Mouse (Mus musculus) forebrain, embryonic 10.5 days (tissue): ENCODE measurements around the gene Ypel4. TPM values are rescaled to one million over a fixed set of nuclear protein-coding genes. Genes with fewer than 3 reads are reported as not detected.

ENCODE experiments used
- DNase-seq: peaks from one replicate; pipeline ENCODE4 v3.0.0-alpha.2; 2017; ENCODE audit warnings: low spot score; ENCODE audit errors: extremely low spot score
- H3K27ac ChIP-seq: fragments of 300-500 bp; sonication (generic); 2 replicates; pipeline ENCODE4 v1.5.1; 2016; ENCODE audit warnings: mild to moderate bottlenecking
- H3K27me3 ChIP-seq: fragments of 300-500 bp; sonication (generic); 2 replicates; pipeline ENCODE4 v1.6.1; 2016; ENCODE audit warnings: mild to moderate bottlenecking; ENCODE audit not compliant: poor library complexity, severe bottlenecking
- H3K36me3 ChIP-seq: fragments of 300-500 bp; sonication (generic); replicated peaks from 2 replicates; pipeline ENCODE4 v1.6.1; 2016; ENCODE audit warnings: mild to moderate bottlenecking, moderate library complexity
- H3K4me1 ChIP-seq: fragments of 300-500 bp; sonication (generic); 2 replicates; pipeline ENCODE4 v1.6.1; 2016
- H3K4me3 ChIP-seq: fragments of 300-500 bp; sonication (generic); 2 replicates; pipeline ENCODE4 v1.5.1; 2016; ENCODE audit warnings: mild to moderate bottlenecking, moderate library complexity
- H3K9me3 ChIP-seq: fragments of 300-500 bp; sonication (generic); 2 replicates; pipeline ENCODE4 v1.6.1; 2016; ENCODE audit warnings: mild to moderate bottlenecking, moderate library complexity
- WGBS: fragments of 180-500 bp; shearing (Covaris S2); methylation state at CpG from one replicate; pipeline ENCODE4 v1.1.7; 2016; 5-methylcytosine and 5-hydroxymethylcytosine counted together
- microRNA counts: library from miRNA; unstranded; fragments of <30 nt; microRNA quantifications from one replicate; lab custom pipeline; 2017
- microRNA-seq: library from miRNA; unstranded; fragments of <30 nt; microRNA quantifications from one replicate; pipeline ENCODE4, GENCODE M21; 2017
- polyA plus RNA-seq: library from polyadenylated mRNA; unstranded; fragments of >200 nt; fragmentation: Nextera tagmentation; extraction: Ambion mirVana; gene quantifications from 2 replicates; pipeline ENCODE4 v1.2.1, GENCODE M21; 2016

Gene Ypel4
- polyA plus RNA-seq, 1 experiment from 2014 or later: 8.2 TPM

- peak within 1 kb of the TSS; percentile 89 for H3K27ac ChIP-seq
- no peaks in the 10 kb centered on the region for H3K27me3 ChIP-seq
- no peaks in the 10 kb centered on the region for H3K9me3 ChIP-seq
- peak within 1 kb of the TSS; percentile 47 for H3K4me3 ChIP-seq
- peaks cover 35% of the 10 kb centered on the region for H3K4me1 ChIP-seq
- 68% methylated on average over 9 of the region's 9 CpGs for WGBS
- no peaks in the 10 kb centered on the region for H3K36me3 ChIP-seq
- peak; percentile 23 for DNase-seq
These were observed 41.4 kb downstream of the Ypel4 start, which contains the start of gene Serping1 for GRCm38 (mm10) chr2:84775241-84775640. Gene Serping1, minus strand, starts transcription at chr2:84775444.

- Histone ChIP-seq H3K4me3 (no peak overlapping the region), H3K4me1 (peaks cover 35% of the 10 kb centered on the region), H3K27me3 (no peaks in the 10 kb centered on the region), H3K36me3 (no peaks in the 10 kb centered on the region), H3K9me3 (no peaks in the 10 kb centered on the region), H3K27ac (peak overlapping the region; percentile 89)
- no peak for DNase-seq
- 86% methylated on average over 6 of the region's 6 CpGs for WGBS
These were observed 41.8 kb downstream of the Ypel4 start for GRCm38 (mm10) chr2:84775665-84776064.

DNA sequence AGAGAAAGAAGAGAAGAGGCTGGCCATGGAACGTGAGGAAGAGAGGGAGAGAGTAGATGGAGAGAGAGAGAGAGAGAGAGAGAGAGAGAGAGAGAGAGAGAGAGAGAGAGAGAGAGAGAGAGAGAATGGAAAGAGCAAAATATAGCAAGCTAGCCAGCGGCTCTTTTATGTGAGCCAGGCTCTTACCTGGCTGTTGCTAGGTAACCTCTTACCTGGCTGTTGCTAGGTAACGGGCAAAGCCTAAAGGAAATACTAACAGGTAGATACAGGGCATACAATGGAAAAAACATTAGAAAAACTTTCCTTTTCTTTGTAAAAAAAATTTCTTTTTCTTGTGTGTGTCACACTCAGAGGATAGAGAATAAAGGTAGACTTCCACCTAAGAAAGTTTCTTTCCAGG is 43.8 kb downstream of the Ypel4 start:
- Histone ChIP-seq H3K27me3 (no peaks in the 10 kb centered on the region), H3K9me3 (no peaks in the 10 kb centered on the region), H3K36me3 (no peaks in the 10 kb centered on the region), H3K4me3 (no peak overlapping the region), H3K4me1 (peaks cover 35% of the 10 kb centered on the region), H3K27ac (0 out of 2 replicates have a peak overlapping the region, but pooled peaks have one; percentile 11)
- WGBS: 43% methylated on average over 3 of the region's 3 CpGs
- no peak for DNase-seq

GRCm38 (mm10) chr2:84779210-84779609 is 45.4 kb downstream of the Ypel4 start:
- H3K4me3 ChIP-seq: no peak overlapping the region
- H3K9me3 ChIP-seq: no peaks in the 10 kb centered on the region
- H3K4me1 ChIP-seq: peaks cover 21% of the 10 kb centered on the region
- no peaks in the 10 kb centered on the region for H3K36me3 ChIP-seq
- H3K27ac ChIP-seq: no peak overlapping the region
- H3K27me3 ChIP-seq: no peaks in the 10 kb centered on the region
- 66% methylated on average over 6 of the region's 6 CpGs for WGBS
- DNase-seq: no peak

GRCm38 (mm10) chr2:84783315-84783714 is 49.5 kb downstream of the Ypel4 start:
- H3K4me1 ChIP-seq: peaks cover 4% of the 10 kb centered on the region; the same call in 1 of the 2 replicates
- no peaks in the 10 kb centered on the region for H3K9me3 ChIP-seq
- H3K27ac ChIP-seq: no peak overlapping the region
- WGBS: 84% methylated on average over 1 of the region's 1 CpGs
- H3K27me3 ChIP-seq: no peaks in the 10 kb centered on the region
- no peak overlapping the region for H3K4me3 ChIP-seq
- H3K36me3 ChIP-seq: no peaks in the 10 kb centered on the region
- DNase-seq: no peak

DNA sequence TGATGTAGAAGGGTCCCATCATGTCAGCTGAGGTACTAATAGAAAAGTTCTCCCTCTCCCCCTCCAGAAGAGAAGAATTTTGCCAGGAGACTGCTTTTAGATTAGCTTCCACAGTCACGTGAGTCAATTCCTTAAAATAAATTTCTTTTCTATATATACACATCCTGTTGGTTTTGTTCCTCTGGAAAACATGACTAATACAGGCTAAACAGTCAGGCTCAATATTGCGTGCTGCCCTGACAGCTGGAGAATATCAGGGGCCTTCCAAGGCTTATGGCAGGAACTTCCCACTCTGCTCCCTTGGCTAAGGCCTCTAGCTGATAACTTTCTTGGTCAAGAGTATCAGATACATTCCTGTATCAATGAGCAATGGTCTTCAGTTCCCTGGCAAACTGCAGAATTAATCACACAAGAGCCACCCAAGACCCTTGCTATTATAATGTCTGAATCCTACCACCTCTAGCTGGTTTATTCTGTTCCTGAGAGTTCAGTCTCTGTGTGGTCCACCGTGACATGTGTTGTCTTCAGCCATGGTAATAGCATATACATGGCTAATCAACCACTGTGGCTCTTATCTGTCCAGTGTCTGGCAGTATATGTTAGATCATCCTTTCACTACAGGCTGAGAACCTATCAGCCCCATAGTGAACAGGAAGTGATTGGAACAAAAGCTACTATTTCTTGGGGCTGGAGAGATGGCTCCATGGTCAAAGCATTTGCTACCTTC is 50.1 kb downstream of the Ypel4 start:
- DNase-seq: no peak
- H3K4me3 ChIP-seq: no peak overlapping the region
- no peaks in the 10 kb centered on the region for H3K36me3 ChIP-seq
- H3K27ac ChIP-seq: no peak overlapping the region
- H3K27me3 ChIP-seq: no peaks in the 10 kb centered on the region
- WGBS: 91% methylated on average over 3 of the region's 3 CpGs
- peaks cover 4% of the 10 kb centered on the region; the same call in 1 of the 2 replicates for H3K4me1 ChIP-seq
- H3K9me3 ChIP-seq: no peaks in the 10 kb centered on the region

MicroRNA genes within 50 kb of the gene (microRNA counts, 519-probe panel; counts per million panel counts)
- 7,784 counts per million, percentile 97 among the panel's probes with 10 or more counts for microRNA mmu-miR-130a (lab: Ali Mortazavi, UCI)

Small RNA genes within 50 kb of the gene (microRNA-seq; reads per million reads assigned to microRNA genes)
- gene Mir130a: 33,310 reads per million, percentile 99 among the genes with 10 or more reads in this experiment

Other genes with a start within 250 kb of the Ypel4 start
- 40.6 and 43.9 TPM in 2 replicates for gene Ctnnd1, start 83.3 kb upstream of the Ypel4 start, polyA plus RNA-seq
- gene Btbd18, start 75.0 kb upstream of the Ypel4 start, polyA plus RNA-seq: 0.32 and 0.58 TPM in 2 replicates
- gene Selenoh, start 63.3 kb upstream of the Ypel4 start, polyA plus RNA-seq: 552 and 592 TPM in 2 replicates
- gene Gm28635, start 56.0 kb upstream of the Ypel4 start, polyA plus RNA-seq: not detected in 2 replicates
- gene Med19, start 55.7 kb upstream of the Ypel4 start, polyA plus RNA-seq: 50.1 and 51.5 TPM in 2 replicates
- 174 and 184 TPM in 2 replicates for gene Tmx2, start 54.9 kb upstream of the Ypel4 start, polyA plus RNA-seq
- 28.4 and 29.5 TPM in 2 replicates for gene Zdhhc5, start 18.9 kb upstream of the Ypel4 start, polyA plus RNA-seq
- 53.6 and 56.8 TPM in 2 replicates for gene Clp1, start 6.7 kb upstream of the Ypel4 start, polyA plus RNA-seq
- 8.5 and 8.8 TPM in 2 replicates for gene Gm19426, start 9.6 kb downstream of the Ypel4 start, polyA plus RNA-seq
- 22.7 and 23.2 TPM in 2 replicates for gene Serping1, start 41.4 kb downstream of the Ypel4 start, polyA plus RNA-seq
- 28.8 and 33.1 TPM in 2 replicates for gene Ube2l6, start 64.8 kb downstream of the Ypel4 start, polyA plus RNA-seq
- gene Smtnl1, start 88.6 kb downstream of the Ypel4 start, polyA plus RNA-seq: 0.46 TPM in 1 of 2 replicates, not detected in the other
- gene Timm10, start 92.9 kb downstream of the Ypel4 start, polyA plus RNA-seq: 68.6 and 70.9 TPM in 2 replicates
- 28.5 and 29.3 TPM in 2 replicates for gene Slc43a1, start 104.8 kb downstream of the Ypel4 start, polyA plus RNA-seq
- gene Rtn4rl2, start 152.7 kb downstream of the Ypel4 start, polyA plus RNA-seq: 0.78 and 1.0 TPM in 2 replicates
- gene Slc43a3, start 202.5 kb downstream of the Ypel4 start, polyA plus RNA-seq: 20.8 and 23.7 TPM in 2 replicates
- not detected in 2 replicates for gene Prg2, start 246.4 kb downstream of the Ypel4 start, polyA plus RNA-seq